Mouse (Mus musculus): ENCODE results near the gene Dbndd2. TPM values are rescaled to one million over a fixed set of nuclear protein-coding genes. Genes with fewer than 3 reads are reported as not detected.

Gene Dbndd2
- total RNA-seq (2023), result 10 to 100 TPM in 1 of 2 experiments, 1 to 10 TPM in 1; 9.3 to 13.0 TPM

GRCm38 (mm10) chr2:164485681-164486257 is at the start of gene Dbndd2:
Gene Dbndd2, plus strand, starts transcription at chr2:164486106.

GRCm38 (mm10) chr2:164443460-164444000 is 42.4 kb upstream of the Dbndd2 start, which contains the start of gene Sdc4:
Gene Sdc4, minus strand, starts transcription at chr2:164443887.

GRCm38 (mm10) chr2:164456864-164457300 is 29.0 kb upstream of the Dbndd2 start, which contains the start of gene Sys1:
Gene Sys1, plus strand, starts transcription at chr2:164456964.

GRCm38 (mm10) chr2:164460745-164461551 is 25.0 kb upstream of the Dbndd2 start, which contains the start of gene Gm20458:
Gene Gm20458, plus strand, starts transcription at chr2:164460967.

GRCm38 (mm10) chr2:164473624-164474023 is 12.3 kb upstream of the Dbndd2 start, which contains the start of gene Trp53tg5:
Gene Trp53tg5, minus strand, starts transcription at chr2:164473724.

GRCm38 (mm10) chr2:164496847-164497690 is 11.2 kb downstream of the Dbndd2 start, which contains the start of gene Pigt:
Gene Pigt, plus strand, starts transcription at chr2:164497520.

Other genes starting within 250 kb of the Dbndd2 start
- gene Svs2, start 247.6 kb upstream of the Dbndd2 start, total RNA-seq (2023), result not detected
- not detected for gene Svs3b, start 229.5 kb upstream of the Dbndd2 start, total RNA-seq (2023)
- not detected for gene Svs4, start 207.6 kb upstream of the Dbndd2 start, total RNA-seq (2023)
- not detected for gene Svs3a, start 196.8 kb upstream of the Dbndd2 start, total RNA-seq (2023)
- gene Svs6, start 169.4 kb upstream of the Dbndd2 start, total RNA-seq (2023), result not detected
- gene Svs5, start 153.4 kb upstream of the Dbndd2 start, total RNA-seq (2023), result not detected
- gene Slpi, start 97.0 kb upstream of the Dbndd2 start, total RNA-seq (2023), result 1 to 10 TPM; 6.9 to 9.3 TPM
- gene Rbpjl, start 83.0 kb upstream of the Dbndd2 start, total RNA-seq (2023), result not detected
- not detected for gene Matn4, start 80.9 kb upstream of the Dbndd2 start, total RNA-seq (2023)
- gene Sdc4, start 42.2 kb upstream of the Dbndd2 start, total RNA-seq (2023), result 1 to 10 TPM; 3.3 to 3.8 TPM
- 10 to 100 TPM; 54.0 to 59.5 TPM for gene Sys1, start 29.1 kb upstream of the Dbndd2 start, total RNA-seq (2023)
- gene Gm20458, start 25.1 kb upstream of the Dbndd2 start, total RNA-seq (2023), result not detected
- not detected for gene Trp53tg5, start 12.4 kb upstream of the Dbndd2 start, total RNA-seq (2023)
- 10 to 100 TPM; 67.3 to 77.4 TPM for gene Pigt, start 11.4 kb downstream of the Dbndd2 start, total RNA-seq (2023)
- gene Wfdc2, start 76.3 kb downstream of the Dbndd2 start, total RNA-seq (2023), result not detected
- not detected for gene Spint3, start 87.4 kb downstream of the Dbndd2 start, total RNA-seq (2023)
- not detected for gene Wfdc6a, start 99.3 kb downstream of the Dbndd2 start, total RNA-seq (2023)
- not detected for gene Eppin, start 107.5 kb downstream of the Dbndd2 start, total RNA-seq (2023)
- gene Wfdc6b, start 127.4 kb downstream of the Dbndd2 start, total RNA-seq (2023), result not detected
- not detected for gene Wfdc8, start 127.5 kb downstream of the Dbndd2 start, total RNA-seq (2023)
- not detected for gene Wfdc16, start 152.7 kb downstream of the Dbndd2 start, total RNA-seq (2023)
- gene Wfdc10, start 169.9 kb downstream of the Dbndd2 start, total RNA-seq (2023), result not detected
- gene Wfdc9, start 170.5 kb downstream of the Dbndd2 start, total RNA-seq (2023), result not detected
- gene Wfdc11, start 188.0 kb downstream of the Dbndd2 start, total RNA-seq (2023), result not detected
- gene Wfdc13, start 199.0 kb downstream of the Dbndd2 start, total RNA-seq (2023), result not detected
- not detected for gene Spint4, start 212.4 kb downstream of the Dbndd2 start, total RNA-seq (2023)
- gene Spint5, start 229.2 kb downstream of the Dbndd2 start, total RNA-seq (2023), result not detected